Mouse (Mus musculus): Measurements from ENCODE around the gene Lamc3. TPM values are rescaled to one million over a fixed set of nuclear protein-coding genes. Genes with fewer than 3 reads are reported as not detected.

Gene Lamc3
- total RNA-seq, 2 experiments from 2014 or later, result 0.60 to 0.66 TPM

- DNase-seq, result no peak
- intact Hi-C loops (cut with DNase I; ENCODE audit: low total_unique reads), result no loop called here
Measured at GRCm38 (mm10) chr2:31962501-31963224, 75.6 kb downstream of the Lamc3 start.

- intact Hi-C loops (cut with DNase I; ENCODE audit: low total_unique reads), result no loop called here
- no peak for DNase-seq
Measured at GRCm38 (mm10) chr2:31963491-31963890, 76.4 kb downstream of the Lamc3 start.

GRCm38 (mm10) chr2:31964191-31964590 lies 77.1 kb downstream of the Lamc3 start:
- DNase-seq, result no peak
- intact Hi-C loops (cut with DNase I; ENCODE audit: low total_unique reads), result no loop called here

GRCm38 (mm10) chr2:31965110-31965509 lies 78.0 kb downstream of the Lamc3 start:
- DNase-seq, result peak; percentile 45
- intact Hi-C loops (cut with DNase I; ENCODE audit: low total_unique reads), result no loop called here

- DNase-seq, result no peak
- intact Hi-C loops (cut with DNase I; ENCODE audit: low total_unique reads), result no loop called here
Measured at GRCm38 (mm10) chr2:31966801-31967200, 79.7 kb downstream of the Lamc3 start.

GRCm38 (mm10) chr2:31972589-31972988 lies 85.5 kb downstream of the Lamc3 start:
- DNase-seq, result no peak
- intact Hi-C loops (cut with DNase I; ENCODE audit: low total_unique reads), result no loop called here

- DNase-seq, result peak; percentile 99
- intact Hi-C loops (cut with DNase I; ENCODE audit: low total_unique reads), result no loop called here
Measured at GRCm38 (mm10) chr2:31974141-31974808, 87.2 kb downstream of the Lamc3 start, which contains the start of gene Nup214. TSS of gene Nup214 (plus strand) at chr2:31974436.

- intact Hi-C loops (cut with DNase I; ENCODE audit: low total_unique reads), result no loop called here
- DNase-seq, result no peak
Measured at GRCm38 (mm10) chr2:31974809-31975371, 87.8 kb downstream of the Lamc3 start.

GRCm38 (mm10) chr2:31987774-31988173 lies 100.7 kb downstream of the Lamc3 start:
- DNase-seq, result no peak
- intact Hi-C loops (cut with DNase I; ENCODE audit: low total_unique reads), result no loop called here

- no peak for DNase-seq
- intact Hi-C loops (cut with DNase I; ENCODE audit: low total_unique reads), result loop anchor here (10.0 kb wide), 1 partner anchor 214 kb away; no protein-coding TSS in a partner anchor
Measured at GRCm38 (mm10) chr2:31990961-31991360, 103.9 kb downstream of the Lamc3 start.

- intact Hi-C loops (cut with DNase I; ENCODE audit: low total_unique reads), result loop anchor here (10.0 kb wide), 1 partner anchor 210 kb away; no protein-coding TSS in a partner anchor
- DNase-seq, result no peak
Measured at GRCm38 (mm10) chr2:31994896-31995295, 107.8 kb downstream of the Lamc3 start.

GRCm38 (mm10) chr2:31996060-31996459 lies 109.0 kb downstream of the Lamc3 start:
- intact Hi-C loops (cut with DNase I; ENCODE audit: low total_unique reads), result loop anchor here (10.0 kb wide), 1 partner anchor 209 kb away; no protein-coding TSS in a partner anchor
- DNase-seq, result no peak

Other genes starting within 250 kb of the Lamc3 start
- gene Prdm12, start 247.3 kb upstream of the Lamc3 start, total RNA-seq (2021), result not detected
- 1 to 10 TPM; 7.8 to 8.5 TPM for gene Exosc2, start 216.6 kb upstream of the Lamc3 start, total RNA-seq (2021)
- 10 to 100 TPM; 25.5 to 28.4 TPM for gene Abl1, start 198.9 kb upstream of the Lamc3 start, total RNA-seq (2021)
- gene Qrfp, start 76.7 kb upstream of the Lamc3 start, total RNA-seq (2021), result not detected
- gene Fibcd1, start 41.3 kb upstream of the Lamc3 start, total RNA-seq (2021), result not detected
- gene Aif1l, start 62.8 kb downstream of the Lamc3 start, total RNA-seq (2021), result 10 to 100 TPM; 16.0 to 18.2 TPM
- 10 to 100 TPM; 20.0 to 20.6 TPM for gene Nup214, start 87.1 kb downstream of the Lamc3 start, total RNA-seq (2021)
- 10 to 100 TPM in 1 of 2 experiments, 1 to 10 TPM in 1; 9.5 to 20.5 TPM for gene Fam78a, start 197.6 kb downstream of the Lamc3 start, total RNA-seq (2021)
- 100 to 1,000 TPM in 1 of 2 experiments, 10 to 100 TPM in 1; 87.5 to 102 TPM for gene Plpp7, start 208.2 kb downstream of the Lamc3 start, total RNA-seq (2021)